Mouse (Mus musculus): Measurements from ENCODE around the gene Akap13. TPM values are rescaled to one million over a fixed set of nuclear protein-coding genes. Genes with fewer than 3 reads are reported as not detected.

Akap13 gene
- total and polyA plus RNA-seq, 3 experiments, result 11.4 to 32.5 (median 27.7) TPM

- Histone ChIP-seq H3K4me1 (ENCODE audit: control insufficient read depth in 1 of 2, insufficient read depth in 2 of 2) (peaks cover 0 to 10% of the 10 kb centered on the region in 2 experiments; a peak in 1 of 4 replicates), H3K79me2 (replicated peaks; ENCODE audit: control insufficient read depth, extremely low read depth, insufficient read depth, poor library complexity, severe bottlenecking) (no peaks in the 10 kb centered on the region), H3K9me3 (replicated peaks; ENCODE audit: low read length) (no peaks in the 10 kb centered on the region), H3K9ac (ENCODE audit: insufficient read depth, low read depth) (no peak overlapping the region), H3K36me3 (replicated peaks in 1 of 2; ENCODE audit: control insufficient read depth in 1 of 2, insufficient read depth in 1 of 2, low read length in 1 of 2) (peaks cover 72 to 96% of the 10 kb centered on the region in 2 experiments), H3K27ac (ENCODE audit: insufficient read depth, low read depth) (no peak overlapping the region), H3K4me3 (replicated peaks in 1 of 3; ENCODE audit: low read depth in 2 of 3, low read length in 2 of 3, poor library complexity in 1 of 3) (no peak overlapping the region), H3K4me2 (ENCODE audit: insufficient read depth, low read depth, poor library complexity, severe bottlenecking) (no peak overlapping the region), H3K27me3 (replicated peaks) (no peaks in the 10 kb centered on the region)
- no peak for TF ChIP-seq PAX5 (IDR thresholded peaks at IDR 0.05; ENCODE audit: low read length)
- no peak for TF ChIP-seq UBTF (IDR thresholded peaks at IDR 0.05; ENCODE audit: low read depth, low read length)
- no peak for TF ChIP-seq MXI1 (IDR thresholded peaks at IDR 0.05; ENCODE audit: low read depth, low read length)
- TF ChIP-seq CHD1 (IDR thresholded peaks at IDR 0.05; ENCODE audit: low read depth, low read length), result no peak
- no peak for TF ChIP-seq MAX (IDR thresholded peaks at IDR 0.05; ENCODE audit: low read length)
- no peak for TF ChIP-seq POLR2A (IDR thresholded peaks at IDR 0.05; ENCODE audit: low read depth, low read length)
- no peak for TF ChIP-seq MAFK (IDR thresholded peaks at IDR 0.05; ENCODE audit: insufficient replicate concordance, low read length)
- no peak for TF ChIP-seq USF2 (conservative IDR thresholded peaks at IDR 0.05; ENCODE audit: low read depth, low read length)
- no peak for TF ChIP-seq CHD2 (IDR thresholded peaks at IDR 0.05; ENCODE audit: low read length)
- dilution Hi-C loops (cut with MboI; ENCODE audit: extremely low pct_ligation_motif_present, extremely low pct_unique_long_range_greater_than_20kb, low sequenced_read_pairs), result no loop called here
- no peak for DNase-seq (ENCODE audit: extremely low read depth)
- in situ Hi-C loops (cut with MboI; ENCODE audit: low pct_ligation_motif_present, low pct_unique_long_range_greater_than_20kb, low sequenced_read_pairs), result loop anchor here (25.0 kb wide), 1 partner anchor 592 kb away; no protein-coding TSS in a partner anchor
Measured at GRCm38 (mm10) chr7:75729652-75730051, 274.3 kb downstream of the Akap13 start.

DNA sequence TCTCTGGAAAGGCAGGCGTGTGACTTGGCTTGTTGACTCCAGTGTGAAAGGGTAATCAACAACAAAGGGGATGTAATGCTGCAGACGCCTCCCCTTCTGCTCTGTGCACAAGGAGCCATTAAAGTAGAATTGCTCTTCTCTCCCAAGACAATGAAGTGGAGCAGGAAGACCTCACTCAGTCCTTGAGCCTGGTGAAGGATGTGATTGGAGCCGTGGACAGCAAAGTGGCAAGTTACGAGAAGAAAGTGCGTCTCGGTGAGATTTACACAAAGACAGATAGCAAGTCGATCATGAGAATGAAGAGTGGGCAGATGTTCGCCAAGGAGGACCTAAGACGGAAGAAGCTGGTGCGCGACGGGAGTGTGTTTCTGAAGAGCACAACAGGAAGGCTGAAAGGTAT, 274.9 kb downstream of the Akap13 start:
- dilution Hi-C loops (cut with MboI; ENCODE audit: extremely low pct_ligation_motif_present, extremely low pct_unique_long_range_greater_than_20kb, low sequenced_read_pairs) (no loop called here), in situ Hi-C loops (cut with MboI; ENCODE audit: low pct_ligation_motif_present, low pct_unique_long_range_greater_than_20kb, low sequenced_read_pairs) (loop anchor here (25.0 kb wide), 1 partner anchor 593 kb away; no protein-coding TSS in a partner anchor)
- no peaks in the 10 kb centered on the region for H3K27me3 ChIP-seq (replicated peaks)
- no peak overlapping the region for H3K9ac ChIP-seq (ENCODE audit: insufficient read depth, low read depth)
- H3K4me1 ChIP-seq (ENCODE audit: control insufficient read depth in 1 of 2, insufficient read depth in 2 of 2), result peaks cover 0 to 10% of the 10 kb centered on the region in 2 experiments; a peak in 1 of 4 replicates
- TF ChIP-seq JUND (conservative IDR thresholded peaks at IDR 0.05; ENCODE audit: low read depth, low read length), result no peak
- no peak for TF ChIP-seq ZNF384 (IDR thresholded peaks at IDR 0.05; ENCODE audit: low read depth, low read length)
- TF ChIP-seq UBTF (IDR thresholded peaks at IDR 0.05; ENCODE audit: low read depth, low read length), result no peak
- no peak for TF ChIP-seq GABPA (IDR thresholded peaks at IDR 0.05; ENCODE audit: insufficient replicate concordance, low read depth, low read length)
- no peak for TF ChIP-seq JUN (IDR thresholded peaks at IDR 0.05; ENCODE audit: insufficient read depth, low read depth, low read length)
- TF ChIP-seq CHD1 (IDR thresholded peaks at IDR 0.05; ENCODE audit: low read depth, low read length), result no peak
- TF ChIP-seq USF2 (conservative IDR thresholded peaks at IDR 0.05; ENCODE audit: low read depth, low read length), result no peak
- H3K27ac ChIP-seq (ENCODE audit: insufficient read depth, low read depth), result no peak overlapping the region
- no peaks in the 10 kb centered on the region for H3K9me3 ChIP-seq (replicated peaks; ENCODE audit: low read length)
- H3K4me3 ChIP-seq (replicated peaks in 1 of 3; ENCODE audit: low read depth in 2 of 3, low read length in 2 of 3, poor library complexity in 1 of 3), result no peak overlapping the region
- no peaks in the 10 kb centered on the region for H3K79me2 ChIP-seq (replicated peaks; ENCODE audit: control insufficient read depth, extremely low read depth, insufficient read depth, poor library complexity, severe bottlenecking)
- DNase-seq (ENCODE audit: extremely low read depth), result no peak
- peaks cover 69 to 96% of the 10 kb centered on the region in 2 experiments for H3K36me3 ChIP-seq (replicated peaks in 1 of 2; ENCODE audit: control insufficient read depth in 1 of 2, insufficient read depth in 1 of 2, low read length in 1 of 2)
- no peak overlapping the region for H3K4me2 ChIP-seq (ENCODE audit: insufficient read depth, low read depth, poor library complexity, severe bottlenecking)

- TF ChIP-seq ZNF384 (IDR thresholded peaks at IDR 0.05; ENCODE audit: low read depth, low read length) (no peak), HCFC1 (IDR thresholded peaks at IDR 0.05; ENCODE audit: low read depth, low read length) (no peak), GABPA (IDR thresholded peaks at IDR 0.05; ENCODE audit: insufficient replicate concordance, low read depth, low read length) (no peak), SIN3A (IDR thresholded peaks at IDR 0.05; ENCODE audit: low read length) (no peak), CHD1 (IDR thresholded peaks at IDR 0.05; ENCODE audit: low read depth, low read length) (no peak), MYC (IDR thresholded peaks at IDR 0.05; ENCODE audit: low read depth, low read length) (no peak), MAZ (IDR thresholded peaks at IDR 0.05; ENCODE audit: low read depth, low read length) (no peak), ZMIZ1 (IDR thresholded peaks at IDR 0.05; ENCODE audit: low read depth, low read length) (no peak), E2F4 (IDR thresholded peaks at IDR 0.05; ENCODE audit: insufficient replicate concordance, low read depth, low read length) (no peak), CHD2 (IDR thresholded peaks at IDR 0.05; ENCODE audit: low read length) (no peak), ETS1 (conservative IDR thresholded peaks at IDR 0.05; ENCODE audit: low read depth, low read length) (no peak), CTCF (conservative IDR thresholded peaks at IDR 0.05 in 1 of 2, IDR thresholded peaks at IDR 0.05 in 1 of 2; ENCODE audit: low read depth in 2 of 2, low read length in 2 of 2) (no peak), MAX (IDR thresholded peaks at IDR 0.05; ENCODE audit: low read length) (no peak), ZKSCAN1 (IDR thresholded peaks at IDR 0.05; ENCODE audit: borderline replicate concordance, low read depth, low read length) (no peak)
- no peaks in the 10 kb centered on the region for H3K4me1 ChIP-seq (ENCODE audit: control insufficient read depth in 1 of 2, insufficient read depth in 2 of 2)
- no peaks in the 10 kb centered on the region for H3K27me3 ChIP-seq (replicated peaks)
- no peak overlapping the region for H3K4me3 ChIP-seq (replicated peaks in 1 of 3; ENCODE audit: low read depth in 2 of 3, low read length in 2 of 3, poor library complexity in 1 of 3)
- no peak overlapping the region for H3K4me2 ChIP-seq (ENCODE audit: insufficient read depth, low read depth, poor library complexity, severe bottlenecking)
- no peak for DNase-seq (ENCODE audit: extremely low read depth)
- in situ Hi-C loops (cut with MboI; ENCODE audit: low pct_ligation_motif_present, low pct_unique_long_range_greater_than_20kb, low sequenced_read_pairs), result loop anchor here (25.0 kb wide), 1 partner anchor 595 kb away; no protein-coding TSS in a partner anchor
- no peak overlapping the region for H3K27ac ChIP-seq (ENCODE audit: insufficient read depth, low read depth)
- H3K9me3 ChIP-seq (replicated peaks; ENCODE audit: low read length), result no peaks in the 10 kb centered on the region
- peaks cover 69 to 96% of the 10 kb centered on the region in 2 experiments for H3K36me3 ChIP-seq (replicated peaks in 1 of 2; ENCODE audit: control insufficient read depth in 1 of 2, insufficient read depth in 1 of 2, low read length in 1 of 2)
- no peaks in the 10 kb centered on the region for H3K79me2 ChIP-seq (replicated peaks; ENCODE audit: control insufficient read depth, extremely low read depth, insufficient read depth, poor library complexity, severe bottlenecking)
- H3K9ac ChIP-seq (ENCODE audit: insufficient read depth, low read depth), result no peak overlapping the region
- dilution Hi-C loops (cut with MboI; ENCODE audit: extremely low pct_ligation_motif_present, extremely low pct_unique_long_range_greater_than_20kb, low sequenced_read_pairs), result no loop called here
Measured at GRCm38 (mm10) chr7:75731951-75732350, 276.6 kb downstream of the Akap13 start.
